Mouse (Mus musculus): Measurements from ENCODE around the gene Shbg. TPM values are rescaled to one million over a fixed set of nuclear protein-coding genes. Genes with fewer than 3 reads are reported as not detected.

Shbg gene
- total RNA-seq, 2 experiments from 2014 or later, result not detected

- intact Hi-C loops (cut with DNase I), result no loop called here
- DNase-seq, result no peak
Observed at GRCm38 (mm10) chr11:69576307-69576706, 41.4 kb downstream of the Shbg start.

GRCm38 (mm10) chr11:69575220-69575619 is 42.5 kb downstream of the Shbg start:
- intact Hi-C loops (cut with DNase I), result no loop called here
- DNase-seq, result no peak

- no peak for DNase-seq
Observed at GRCm38 (mm10) chr11:69565131-69565530, 52.6 kb downstream of the Shbg start.

More at GRCm38 (mm10) chr11:69565131-69565530, 52.6 kb downstream of the Shbg start:
- intact Hi-C loops (cut with DNase I), result no loop called here

Small RNA genes lying within 50 kb of the gene (microRNA-seq; reads per million reads assigned to microRNA genes)
- gene Mir1934 (7.8 reads per million, percentile 20 among the genes with 10 or more reads in this experiment), gene Mir467f (not detected)

Other genes with a start within 250 kb of the Shbg start
- gene Chd3, start 248.5 kb downstream of the Shbg start, total RNA-seq (2021), result 100 to 1,000 TPM; 552 to 572 TPM
- gene Naa38, start 222.4 kb downstream of the Shbg start, total RNA-seq (2021), result 10 to 100 TPM; 60.2 to 63.9 TPM
- 10 to 100 TPM; 36.3 to 41.1 TPM for gene Cyb5d1, start 222.3 kb downstream of the Shbg start, total RNA-seq (2021)
- 1 to 10 TPM; 3.1 to 4.2 TPM for gene Tmem88, start 219.7 kb downstream of the Shbg start, total RNA-seq (2021)
- gene Kdm6b, start 204.2 kb downstream of the Shbg start, total RNA-seq (2021), result 10 to 100 TPM; 77.2 to 85.8 TPM
- gene Dnah2, start 68.8 kb downstream of the Shbg start, total RNA-seq (2021), result 1 to 10 TPM; 9.3 to 9.7 TPM
- 100 to 1,000 TPM; 180 to 225 TPM for gene Efnb3, start 57.7 kb downstream of the Shbg start, total RNA-seq (2021)
- gene Wrap53, start 37.6 kb downstream of the Shbg start, total RNA-seq (2021), result 1 to 10 TPM; 8.5 to 8.6 TPM
- 10 to 100 TPM; 38.0 to 39.1 TPM for gene Trp53, start 37.5 kb downstream of the Shbg start, total RNA-seq (2021)
- gene Atp1b2, start 12.0 kb downstream of the Shbg start, total RNA-seq (2021), result 100 to 1,000 TPM; 166 to 200 TPM
- 10 to 100 TPM in 1 of 2 experiments, 1 to 10 TPM in 1; 8.7 to 12.4 TPM for gene Sat2, start 4.1 kb upstream of the Shbg start, total RNA-seq (2021)
- gene Fxr2, start 15.1 kb upstream of the Shbg start, total RNA-seq (2021), result 100 to 1,000 TPM in 1 of 2 experiments, 10 to 100 TPM in 1; 98.2 to 107 TPM
- gene Sox15, start 37.4 kb upstream of the Shbg start, total RNA-seq (2021), result not detected
- 10 to 100 TPM; 83.6 to 85.3 TPM for gene Mpdu1, start 44.7 kb upstream of the Shbg start, total RNA-seq (2021)
- 1 to 10 TPM; 7.1 to 8.5 TPM for gene Cd68, start 48.2 kb upstream of the Shbg start, total RNA-seq (2021)
- 100 to 1,000 TPM; 661 to 680 TPM for gene Eif4a1, start 54.5 kb upstream of the Shbg start, total RNA-seq (2021)
- gene Senp3, start 64.2 kb upstream of the Shbg start, total RNA-seq (2021), result 100 to 1,000 TPM; 117 to 129 TPM
- 1 to 10 TPM in 1 of 2 experiments, under 1 TPM in 1; 0.93 to 1.3 TPM for gene Tnfsf13, start 67.9 kb upstream of the Shbg start, total RNA-seq (2021)
- gene Tnfsf12, start 77.9 kb upstream of the Shbg start, total RNA-seq (2021), result 1 to 10 TPM; 6.4 to 8.7 TPM
- under 1 TPM; 0.30 to 0.97 TPM for gene Tnfsfm13, start 78.2 kb upstream of the Shbg start, total RNA-seq (2021)
- gene Polr2a, start 140.7 kb upstream of the Shbg start, total RNA-seq (2021), result 10 to 100 TPM; 49.6 to 54.6 TPM
- gene Slc35g3, start 144.1 kb upstream of the Shbg start, total RNA-seq (2021), result not detected
- gene Zbtb4, start 148.0 kb upstream of the Shbg start, total RNA-seq (2021), result 10 to 100 TPM; 47.9 to 52.5 TPM
- 1 to 10 TPM in 1 of 2 experiments, under 1 TPM in 1; 0.48 to 1.5 TPM for gene Chrnb1, start 178.0 kb upstream of the Shbg start, total RNA-seq (2021)
- 10 to 100 TPM; 25.2 to 29.6 TPM for gene Fgf11, start 184.0 kb upstream of the Shbg start, total RNA-seq (2021)
- gene Tmem102, start 187.7 kb upstream of the Shbg start, total RNA-seq (2021), result not detected
- not detected for gene Gm39566, start 197.4 kb upstream of the Shbg start, total RNA-seq (2021)
- not detected for gene Spem2, start 200.6 kb upstream of the Shbg start, total RNA-seq (2021)
- gene Spem1, start 204.3 kb upstream of the Shbg start, total RNA-seq (2021), result 1 to 10 TPM in 1 of 2 experiments, under 1 TPM in 1; 0.93 to 1.1 TPM
- gene Nlgn2, start 219.9 kb upstream of the Shbg start, total RNA-seq (2021), result 100 to 1,000 TPM; 237 to 257 TPM
- 100 to 1,000 TPM; 140 to 155 TPM for gene Tmem256, start 220.6 kb upstream of the Shbg start, total RNA-seq (2021)
- 10 to 100 TPM; 46.2 to 52.1 TPM for gene Plscr3, start 228.5 kb upstream of the Shbg start, total RNA-seq (2021)
- not detected for gene Tnk1, start 240.8 kb upstream of the Shbg start, total RNA-seq (2021)